Mouse (Mus musculus) C2C12 (cell line): ENCODE measurements around the gene Erbb2. TPM values are rescaled to one million over a fixed set of nuclear protein-coding genes. Genes with fewer than 3 reads are reported as not detected.
"Not testable (repeated sequence)": the region's sequence is repeated elsewhere in the genome, so short reads cannot be mapped to it uniquely, and the experiment has no call there.

Source experiments
- H3K27me3 ChIP-seq: one replicate; pipeline ENCODE4 v1.6.1; 2011; ENCODE audit not compliant: control insufficient read depth, insufficient read depth, insufficient read length
- H3K36me3 ChIP-seq: one replicate; pipeline ENCODE4 v1.6.1; 2011; ENCODE audit not compliant: control insufficient read depth, insufficient read depth
- H3K4me3 ChIP-seq: one replicate; pipeline ENCODE4 v1.5.1; 2011; ENCODE audit warnings: mild to moderate bottlenecking, control low read depth; ENCODE audit not compliant: poor library complexity, insufficient read depth, severe bottlenecking
- H3K79me2 ChIP-seq: one replicate; pipeline ENCODE4 v1.6.1; 2011; ENCODE audit not compliant: control insufficient read depth, insufficient read depth
- H3K79me3 ChIP-seq: one replicate; pipeline ENCODE4 v1.6.1; 2011; ENCODE audit warnings: low read depth, control low read depth
- H3ac ChIP-seq: one replicate; pipeline ENCODE3; 2011; ENCODE audit warnings: low read depth; ENCODE audit not compliant: control insufficient read depth, insufficient read length
- CEBPB ChIP-seq: IDR thresholded peaks from one replicate; pipeline ENCODE4 v1.6.1; 2011; ENCODE audit warnings: low read depth, mild to moderate bottlenecking, control low read depth, moderate library complexity
- CTCF ChIP-seq: IDR thresholded peaks from one replicate; pipeline ENCODE4 v1.5.1; 2011; ENCODE audit not compliant: control insufficient read depth, insufficient read depth, insufficient read length
- FOSL1 ChIP-seq: IDR thresholded peaks from one replicate; pipeline ENCODE4 v1.8.0; 2011; ENCODE audit warnings: mild to moderate bottlenecking, low read length; ENCODE audit not compliant: poor library complexity, insufficient read depth, severe bottlenecking
- MAX ChIP-seq: IDR thresholded peaks from one replicate; pipeline ENCODE4 v1.6.1; 2011; ENCODE audit warnings: mild to moderate bottlenecking, control low read depth
- MYOD1 ChIP-seq: IDR thresholded peaks from one replicate; pipeline ENCODE4 v1.6.1; 2011; ENCODE audit warnings: low read depth; ENCODE audit not compliant: control insufficient read depth, insufficient read length
- MYOG ChIP-seq: IDR thresholded peaks from one replicate; pipeline ENCODE4 v1.6.1; 2011; ENCODE audit not compliant: control insufficient read depth, insufficient read length; ENCODE audit errors: extremely low read depth
- USF1 ChIP-seq: IDR thresholded peaks from one replicate; pipeline ENCODE4 v1.6.1; 2011; ENCODE audit warnings: low read depth, mild to moderate bottlenecking, control low read depth, moderate library complexity
- polyA plus RNA-seq: library from polyadenylated mRNA; unstranded; fragments of >200 nt; fragmentation: generic; extraction: Trizol; gene quantifications from one replicate; pipeline ENCODE4 v1.2.1, GENCODE M21; 2012; ENCODE audit warnings: missing spikeins

The Erbb2 gene
- polyA plus RNA-seq, 1 experiment, result 15.4 TPM

DNA sequence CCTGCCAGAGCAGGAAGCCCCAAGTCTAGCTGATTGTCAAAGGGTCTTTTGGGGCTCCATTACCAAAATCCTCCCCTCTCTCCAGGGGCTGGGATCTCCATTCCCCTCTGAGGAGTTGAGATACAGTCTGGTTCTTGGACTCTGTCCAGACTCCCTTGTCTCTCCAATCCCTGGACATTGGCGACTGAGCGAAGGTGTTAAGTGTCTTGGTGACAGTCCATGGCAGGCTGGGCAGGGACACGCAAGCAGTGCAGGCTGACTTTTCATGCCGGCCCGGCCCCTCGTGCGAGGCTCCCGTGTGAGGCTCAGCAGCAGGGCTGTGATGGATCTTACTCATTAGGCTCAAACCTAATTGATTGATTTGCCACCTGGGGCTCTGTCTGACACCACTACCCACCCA lies 38.0 kb upstream of the Erbb2 start:
- Histone ChIP-seq H3K79me3 (no peaks in the 10 kb centered on the region), H3K27me3 (no peaks in the 10 kb centered on the region), H3K79me2 (no peaks in the 10 kb centered on the region), H3K4me3 (no peak overlapping the region), H3ac (no peak overlapping the region), H3K36me3 (peaks cover 35% of the 10 kb centered on the region)
- no peak for TF ChIP-seq CTCF
- no peak for TF ChIP-seq MYOD1
- no peak for TF ChIP-seq MYOG
- no peak for TF ChIP-seq MAX
- no peak for TF ChIP-seq USF1
- no peak for TF ChIP-seq CEBPB
- TF ChIP-seq FOSL1, result no peak

GRCm38 (mm10) chr11:98376756-98377155 lies 35.5 kb upstream of the Erbb2 start:
- TF ChIP-seq MYOD1, result no peak
- no peak for TF ChIP-seq CEBPB
- TF ChIP-seq MAX, result no peak
- no peak for TF ChIP-seq MYOG
- no peak for TF ChIP-seq FOSL1
- no peak for TF ChIP-seq USF1
- no peak for TF ChIP-seq CTCF
- H3K4me3 ChIP-seq, result no peak overlapping the region
- H3K27me3 ChIP-seq, result no peaks in the 10 kb centered on the region
- H3ac ChIP-seq, result no peak overlapping the region
- no peaks in the 10 kb centered on the region for H3K79me2 ChIP-seq
- H3K36me3 ChIP-seq, result peaks cover 35% of the 10 kb centered on the region
- no peaks in the 10 kb centered on the region for H3K79me3 ChIP-seq

GRCm38 (mm10) chr11:98377787-98378186 lies 34.5 kb upstream of the Erbb2 start:
- no peaks in the 10 kb centered on the region for H3K27me3 ChIP-seq
- H3ac ChIP-seq, result no peak overlapping the region
- H3K79me2 ChIP-seq, result no peaks in the 10 kb centered on the region
- no peak overlapping the region for H3K4me3 ChIP-seq
- TF ChIP-seq MYOD1, result no peak
- no peaks in the 10 kb centered on the region for H3K79me3 ChIP-seq
- H3K36me3 ChIP-seq, result peaks cover 33% of the 10 kb centered on the region

GRCm38 (mm10) chr11:98379379-98379778 lies 32.9 kb upstream of the Erbb2 start:
- TF ChIP-seq CEBPB (no peak), MYOD1 (no peak), MAX (no peak), FOSL1 (no peak), USF1 (no peak), CTCF (no peak), MYOG (no peak)
- Histone ChIP-seq H3K4me3 (no peak overlapping the region), H3ac (no peak overlapping the region), H3K79me2 (no peaks in the 10 kb centered on the region), H3K79me3 (no peaks in the 10 kb centered on the region), H3K36me3 (peaks cover 28% of the 10 kb centered on the region), H3K27me3 (no peaks in the 10 kb centered on the region)

DNA sequence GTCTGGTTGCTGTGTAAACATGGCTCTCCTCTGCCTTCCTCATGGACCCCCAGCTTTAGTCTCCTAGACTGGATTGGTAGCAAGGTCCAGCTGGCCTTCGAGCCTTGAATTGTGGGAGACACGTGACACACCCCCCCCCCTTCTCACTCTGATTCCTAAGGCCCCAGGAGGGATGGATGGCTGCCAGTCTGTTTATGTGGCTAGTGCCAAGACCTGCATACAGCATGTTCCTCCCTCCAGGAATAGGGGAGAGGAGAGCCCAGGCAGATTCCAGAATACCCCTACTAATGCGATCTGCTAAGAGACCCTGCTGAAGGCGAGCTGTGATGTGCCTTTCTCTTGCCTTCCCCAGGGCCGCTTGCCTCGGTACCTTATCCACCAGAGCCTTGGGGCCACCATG lies 32.2 kb upstream of the Erbb2 start:
- no peaks in the 10 kb centered on the region for H3K79me2 ChIP-seq
- H3ac ChIP-seq, result no peak overlapping the region
- H3K27me3 ChIP-seq, result no peaks in the 10 kb centered on the region
- TF ChIP-seq CTCF, result no peak
- no peak for TF ChIP-seq CEBPB
- no peak for TF ChIP-seq MYOG
- no peak for TF ChIP-seq USF1
- TF ChIP-seq MAX, result no peak
- no peak for TF ChIP-seq FOSL1
- no peak for TF ChIP-seq MYOD1
- no peaks in the 10 kb centered on the region for H3K79me3 ChIP-seq
- H3K4me3 ChIP-seq, result no peak overlapping the region
- peaks cover 27% of the 10 kb centered on the region for H3K36me3 ChIP-seq

DNA sequence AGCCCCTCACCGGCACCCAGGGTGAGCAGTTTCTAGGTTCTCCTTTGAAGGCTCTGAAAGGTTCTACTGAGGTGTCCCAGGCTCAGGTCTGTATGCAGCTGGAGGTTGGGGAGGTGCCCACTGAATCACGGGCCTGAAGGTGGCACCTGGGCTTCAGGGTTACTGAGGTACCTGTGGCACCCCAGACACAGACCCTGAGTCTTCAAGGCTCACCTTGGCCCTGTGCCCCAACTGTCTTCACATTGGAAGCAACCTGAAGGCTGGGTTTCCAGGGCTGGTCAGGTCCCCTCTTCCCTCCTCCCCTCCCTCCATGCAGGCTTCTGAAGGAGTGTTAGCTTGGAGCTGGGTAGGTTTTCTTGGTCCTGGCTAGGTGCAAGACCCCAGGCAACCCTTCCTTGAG lies 30.6 kb upstream of the Erbb2 start:
- Histone ChIP-seq H3K4me3 (no peak overlapping the region), H3K79me3 (no peaks in the 10 kb centered on the region), H3K36me3 (peaks cover 21% of the 10 kb centered on the region), H3ac (no peak overlapping the region), H3K27me3 (peaks cover 4% of the 10 kb centered on the region), H3K79me2 (no peaks in the 10 kb centered on the region)
- TF ChIP-seq USF1 (no peak), MYOD1 (no peak)

GRCm38 (mm10) chr11:98382405-98382804 lies 29.9 kb upstream of the Erbb2 start:
- not testable (repeated sequence) for H3ac ChIP-seq, H3K79me2 ChIP-seq, H3K79me3 ChIP-seq, H3K27me3 ChIP-seq, H3K4me3 ChIP-seq
- peaks cover 15% of the 10 kb centered on the region for H3K36me3 ChIP-seq
